Mouse (Mus musculus) MEL (cell line): Measurements from ENCODE around the gene Dntt.

ENCODE experiments used
- CHD2 ChIP-seq: IDR thresholded peaks from 2 replicates; pipeline ENCODE4 v1.6.1; 2011; ENCODE audit warnings: low read length, improper control_type of control experiment
- EP300 ChIP-seq, 2 experiments: IDR thresholded peaks; 2 replicates each; pipeline ENCODE4 v1.6.1; 2011; ENCODE audit warnings: improper control_type of control experiment in 2 of 2, low read length in 2 of 2, low read depth in 1 of 2, mild to moderate bottlenecking in 1 of 2

- TF ChIP-seq CHD2, result no peak
- TF ChIP-seq EP300 (IDR thresholded peaks at IDR 0.05; ENCODE audit: low read depth in 1 of 2, low read length in 2 of 2), result no peak
Measured at GRCm38 (mm10) chr19:41027024-41027423, 2.1 kb upstream of the Dntt start.
